Mouse (Mus musculus) heart, embryonic 14.5 days (tissue): ENCODE data around the gene Ddn. TPM values are rescaled to one million over a fixed set of nuclear protein-coding genes. Genes with fewer than 3 reads are reported as not detected.

Experiments
- ATAC-seq: fragments of 200-750 bp; cut with Nextera tagmentation; 2 replicates; pipeline ENCODE4 v1.8.0; 2017; ENCODE audit warnings: low read depth, moderate TSS enrichment; ENCODE audit not compliant: insufficient number of reproducible peaks, insufficient read depth, low FRiP score
- H3K27ac ChIP-seq, 2 experiments: fragments of 200-500 bp in 1 of 2; fragments of 300-500 bp in 1 of 2; sonication (generic) in 1 of 2; replicated peaks in 1 of 2; 2 replicates each; pipeline ENCODE4 v1.5.1; 2012 to 2014; ENCODE audit warnings: low read depth in 2 of 2, low read length in 2 of 2, control low read depth in 1 of 2, mild to moderate bottlenecking in 1 of 2, mixed read lengths in 1 of 2; ENCODE audit not compliant: control insufficient read depth in 1 of 2, insufficient read depth in 1 of 2
- H3K27me3 ChIP-seq: fragments of 300-500 bp; sonication (generic); 2 replicates; pipeline ENCODE4 v1.6.1; 2014; ENCODE audit warnings: mild to moderate bottlenecking, low read length, control low read depth; ENCODE audit not compliant: control insufficient read depth, insufficient read depth
- H3K36me3 ChIP-seq: fragments of 300-500 bp; sonication (generic); 2 replicates; pipeline ENCODE4 v1.6.1; 2014; ENCODE audit warnings: mild to moderate bottlenecking, control low read depth, low read length, mixed read lengths; ENCODE audit not compliant: control insufficient read depth, insufficient read depth
- H3K4me1 ChIP-seq, 2 experiments: fragments of 200-500 bp in 1 of 2; fragments of 300-500 bp in 1 of 2; sonication (generic) in 1 of 2; 2 replicates each; pipeline ENCODE4 v1.6.1; 2012 to 2014; ENCODE audit warnings: low read length in 2 of 2, control low read depth in 1 of 2, mixed read lengths in 1 of 2; ENCODE audit not compliant: control insufficient read depth in 2 of 2, insufficient read depth in 2 of 2
- H3K4me2 ChIP-seq: fragments of 300-500 bp; sonication (generic); 2 replicates; pipeline ENCODE4 v1.6.1; 2014; ENCODE audit warnings: mild to moderate bottlenecking, low read length
- H3K4me3 ChIP-seq, 2 experiments: fragments of 200-500 bp in 1 of 2; fragments of 300-500 bp in 1 of 2; sonication (generic) in 1 of 2; 2 replicates each; pipeline ENCODE4 v1.5.1; 2012 to 2014; ENCODE audit warnings: low read length in 2 of 2, mild to moderate bottlenecking in 2 of 2, control low read depth in 1 of 2, low read depth in 1 of 2, moderate library complexity in 1 of 2; ENCODE audit not compliant: control insufficient read depth in 1 of 2, insufficient read depth in 1 of 2
- H3K9ac ChIP-seq: fragments of 300-500 bp; sonication (generic); 2 replicates; pipeline ENCODE4 v1.6.1; 2014; ENCODE audit warnings: mild to moderate bottlenecking, low read length
- H3K9me3 ChIP-seq: fragments of 300-500 bp; sonication (generic); 2 replicates; pipeline ENCODE4 v1.6.1; 2016; ENCODE audit warnings: low read length, control low read depth; ENCODE audit not compliant: control insufficient read depth
- WGBS: fragments of 180-500 bp; shearing (Covaris S2); extraction: QIAGEN DNeasy Blood & Tissue Kit; methylation state at CpG from one replicate; pipeline ENCODE4 v1.1.7; 2014; 5-methylcytosine and 5-hydroxymethylcytosine counted together
- polyA plus RNA-seq: library from polyadenylated mRNA; unstranded; fragments of >200 nt; fragmentation: Nextera tagmentation; extraction: Ambion mirVana; gene quantifications from 2 replicates; pipeline ENCODE4 v1.2.1, GENCODE M21; 2014

The Ddn gene
- polyA plus RNA-seq, 1 experiment from 2014 or later = 0.22 TPM

DNA sequence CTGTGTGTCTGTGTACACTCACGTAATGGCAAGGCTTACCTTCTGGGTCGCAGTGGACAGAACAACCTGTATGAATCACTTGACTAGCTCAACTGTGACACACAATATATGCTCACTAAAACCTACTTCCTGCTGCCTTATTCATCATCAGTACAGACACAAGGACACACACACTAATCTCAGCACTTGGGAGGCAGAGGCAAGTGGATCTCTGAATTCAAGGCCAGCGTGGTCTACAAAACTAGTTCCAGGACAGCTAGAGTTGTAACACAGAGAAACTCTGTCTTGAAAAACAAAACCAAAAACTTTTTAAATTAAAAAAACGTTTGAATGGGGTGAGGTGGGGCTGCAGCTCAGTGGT lies 28.4 kb upstream of the Ddn start:
- peaks cover 100% of the 10 kb centered on the region for H3K36me3 ChIP-seq

DNA sequence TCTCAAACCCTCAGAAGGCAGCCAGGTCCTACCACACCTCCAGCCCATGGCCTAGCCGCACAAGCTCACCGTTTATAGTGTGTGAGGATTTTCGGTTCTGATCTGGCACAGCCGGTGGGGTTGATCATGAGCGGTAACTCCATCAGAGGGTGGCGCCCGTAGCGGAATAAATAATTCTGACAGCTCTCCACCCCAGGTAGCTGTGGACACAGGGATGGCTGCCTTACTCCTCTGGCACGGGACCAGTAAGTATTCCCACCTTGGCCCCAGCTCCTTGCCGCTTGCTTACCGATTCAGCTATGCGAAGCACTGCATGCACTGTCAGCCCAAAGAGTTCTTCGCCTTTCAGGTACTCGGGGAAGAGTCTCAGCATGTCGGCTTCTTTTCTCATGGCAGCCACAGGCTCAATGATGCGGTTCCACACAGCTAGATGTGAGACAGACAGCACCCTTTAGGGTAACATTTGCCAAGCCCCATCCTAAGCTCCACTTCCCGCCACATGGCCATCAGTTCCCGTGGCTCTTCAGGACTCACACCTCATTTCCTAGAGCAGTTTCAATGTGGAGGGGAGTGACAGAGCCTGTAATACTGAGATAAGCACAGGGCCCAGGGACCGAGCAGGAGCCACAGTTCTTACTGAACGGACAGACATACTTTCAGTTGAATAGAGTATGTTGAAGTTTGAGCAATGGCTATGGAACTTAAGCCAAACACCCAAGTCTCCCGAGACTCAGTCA lies 27.9 kb upstream of the Ddn start:
- H3K36me3 ChIP-seq = peaks cover 95% of the 10 kb centered on the region
- 89% methylated on average over 21 of the region's 21 CpGs for WGBS
- H3K27me3 ChIP-seq = no peaks in the 10 kb centered on the region
- no peak overlapping the region for H3K4me3 ChIP-seq
- no peak overlapping the region for H3K27ac ChIP-seq
- no peak overlapping the region for H3K4me2 ChIP-seq
- no peak overlapping the region for H3K9ac ChIP-seq
- H3K4me1 ChIP-seq = peaks cover 4 to 10% of the 10 kb centered on the region in 2 experiments; a peak in 3 of 4 replicates
- no peaks in the 10 kb centered on the region for H3K9me3 ChIP-seq
- no peak for ATAC-seq

More for the DNA sequence above, 28.4 kb upstream of the Ddn start:
- no peak for ATAC-seq
- H3K27ac ChIP-seq = no peak overlapping the region
- 76% methylated on average over 4 of the region's 4 CpGs for WGBS
- no peak overlapping the region for H3K4me3 ChIP-seq
- no peak overlapping the region for H3K9ac ChIP-seq
- H3K9me3 ChIP-seq = no peaks in the 10 kb centered on the region
- no peaks in the 10 kb centered on the region for H3K27me3 ChIP-seq
- no peak overlapping the region for H3K4me2 ChIP-seq
- H3K4me1 ChIP-seq = peaks cover 4 to 8% of the 10 kb centered on the region in 2 experiments; a peak in 3 of 4 replicates

DNA sequence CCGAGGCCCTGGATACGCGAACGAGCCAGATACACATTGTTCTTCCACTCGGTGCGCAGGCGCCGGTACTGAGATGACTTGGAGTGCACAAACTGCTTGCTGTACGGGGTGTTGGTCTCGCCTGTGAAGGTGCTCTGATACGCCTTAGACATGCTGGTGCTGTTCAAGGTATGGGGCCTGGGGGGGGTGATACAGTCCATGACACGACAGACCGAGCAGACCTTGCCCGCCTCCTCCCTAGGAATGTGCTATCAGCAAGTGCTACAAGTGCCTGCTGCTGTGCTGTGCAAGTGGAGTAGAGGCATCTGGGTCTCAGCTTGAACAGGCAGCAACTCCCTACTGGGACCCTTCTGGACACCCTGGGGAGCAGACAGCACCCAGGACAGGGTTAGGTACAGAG lies 26.0 kb upstream of the Ddn start:
- H3K4me1 ChIP-seq = peaks cover 6 to 10% of the 10 kb centered on the region in 2 experiments; a peak in 3 of 4 replicates
- H3K9me3 ChIP-seq = no peaks in the 10 kb centered on the region
- H3K9ac ChIP-seq = peak overlapping the region; percentile 32; the same call in 1 of the 2 replicates
- no peaks in the 10 kb centered on the region for H3K27me3 ChIP-seq
- H3K36me3 ChIP-seq = peaks cover 76% of the 10 kb centered on the region
- no peak for ATAC-seq
- no peak overlapping the region for H3K4me2 ChIP-seq
- H3K27ac ChIP-seq = peak overlapping the region; percentile 9 to 33; a peak in 1 of 4 replicates
- 66% methylated on average over 14 of the region's 14 CpGs for WGBS
- no peak overlapping the region for H3K4me3 ChIP-seq

DNA sequence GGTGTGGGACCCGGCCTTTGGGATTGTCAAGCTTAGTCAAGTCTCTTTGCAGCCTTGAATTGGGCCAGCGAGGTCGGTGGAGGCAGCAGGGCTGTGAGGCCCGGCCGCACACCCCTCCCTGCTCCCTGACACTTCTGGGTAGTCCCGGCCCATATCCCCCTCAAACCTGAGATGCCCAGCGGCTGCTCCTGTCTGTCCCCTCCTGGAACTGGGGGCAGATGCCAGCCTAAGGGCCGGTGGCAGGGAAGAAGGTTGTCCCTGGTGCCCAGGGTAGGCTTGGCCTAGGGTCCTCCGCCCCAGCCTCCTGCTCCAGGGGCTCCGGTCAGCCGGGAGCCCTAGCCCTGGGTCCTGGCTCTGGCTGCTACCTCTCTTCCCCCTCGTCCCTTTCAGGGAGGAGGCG lies 24.8 kb upstream of the Ddn start:
- H3K4me2 ChIP-seq = no peak overlapping the region
- no peaks in the 10 kb centered on the region for H3K9me3 ChIP-seq
- no peak overlapping the region for H3K27ac ChIP-seq
- H3K9ac ChIP-seq = no peak overlapping the region
- no peak for ATAC-seq
- H3K4me3 ChIP-seq = no peak overlapping the region
- H3K4me1 ChIP-seq = peaks cover 10 to 16% of the 10 kb centered on the region in 2 experiments
- H3K36me3 ChIP-seq = peaks cover 64% of the 10 kb centered on the region
- H3K27me3 ChIP-seq = no peaks in the 10 kb centered on the region
- WGBS = 86% methylated on average over 13 of the region's 13 CpGs

DNA sequence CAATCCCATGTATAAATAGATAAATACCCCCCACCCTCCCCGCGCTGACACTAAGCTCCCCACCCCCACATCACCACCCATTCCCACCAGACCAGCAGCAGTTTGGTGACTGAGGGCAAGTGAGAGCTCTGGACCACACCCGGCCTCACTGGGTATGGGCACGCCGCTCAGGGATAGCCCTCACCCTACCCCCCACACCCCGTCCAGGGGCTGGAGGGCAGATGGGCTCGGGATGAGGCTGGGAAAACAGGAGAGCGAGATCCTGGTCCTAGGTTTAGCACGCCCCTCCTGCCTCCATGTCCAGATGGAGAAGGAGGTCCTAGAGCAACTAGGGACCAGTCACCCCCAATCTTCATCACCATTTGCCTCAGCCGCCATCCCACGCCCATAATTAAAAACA lies 24.0 kb upstream of the Ddn start:
- ATAC-seq = no peak
- Histone ChIP-seq H3K4me1 (peaks cover 10 to 16% of the 10 kb centered on the region in 2 experiments), H3K36me3 (peaks cover 56% of the 10 kb centered on the region), H3K4me3 (no peak overlapping the region), H3K9me3 (no peaks in the 10 kb centered on the region), H3K9ac (no peak overlapping the region), H3K27ac (no peak overlapping the region), H3K4me2 (no peak overlapping the region), H3K27me3 (no peaks in the 10 kb centered on the region)
- 85% methylated on average over 11 of the region's 11 CpGs for WGBS

DNA sequence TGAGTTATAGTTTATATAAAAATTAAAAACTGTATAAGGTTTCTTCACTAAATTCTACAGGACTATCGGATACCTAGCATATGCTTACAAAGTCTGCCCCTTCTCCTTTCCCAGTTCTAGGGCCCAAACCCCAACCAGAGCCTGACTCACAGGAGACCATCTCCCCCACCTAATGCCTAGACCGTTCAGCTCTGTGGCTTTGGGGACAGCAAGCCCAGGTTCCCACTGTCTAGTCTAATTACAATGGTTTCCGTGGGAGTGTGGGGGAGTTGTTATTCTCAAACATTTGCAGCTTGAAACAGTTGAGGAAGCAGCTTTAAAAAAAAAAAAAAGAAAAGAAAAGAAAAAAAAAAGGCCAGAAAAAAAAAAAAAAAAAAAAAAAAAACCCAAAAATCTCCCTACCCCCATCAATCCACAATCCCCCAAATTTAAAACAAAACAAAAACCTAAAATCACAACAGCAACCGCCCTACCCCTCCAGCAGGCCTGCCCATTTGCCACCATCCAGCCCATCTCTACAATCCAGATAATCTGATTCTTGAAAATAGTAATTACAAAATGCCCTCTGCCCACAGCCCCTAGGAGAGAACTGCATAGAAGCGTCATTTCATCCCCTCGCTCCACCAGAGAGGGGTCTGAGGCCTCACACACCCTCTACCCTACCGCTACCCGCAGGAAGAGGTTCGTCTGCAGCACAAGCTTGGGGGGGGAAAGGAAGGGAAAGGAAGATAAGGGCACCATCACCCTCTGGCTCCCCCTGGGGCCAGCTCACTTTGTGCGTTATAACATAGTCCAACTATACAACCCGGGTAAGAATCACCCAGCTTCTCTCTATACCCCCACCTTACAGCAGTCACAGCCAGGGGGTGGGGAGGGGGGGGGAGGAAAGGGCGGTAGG lies 23.1 kb upstream of the Ddn start:
- peaks cover 14 to 23% of the 10 kb centered on the region in 2 experiments for H3K4me1 ChIP-seq
- no peaks in the 10 kb centered on the region for H3K9me3 ChIP-seq
- peak overlapping the region; percentile 60 to 99 for H3K27ac ChIP-seq
- 40% methylated on average over 12 of the region's 12 CpGs for WGBS
- peak overlapping the region; percentile 97; the same call in 1 of the 2 replicates for H3K9ac ChIP-seq
- peak overlapping the region; percentile 69 for H3K4me2 ChIP-seq
- H3K36me3 ChIP-seq = peaks cover 55% of the 10 kb centered on the region
- no peak overlapping the region for H3K4me3 ChIP-seq
- no peaks in the 10 kb centered on the region for H3K27me3 ChIP-seq
- no peak for ATAC-seq

DNA sequence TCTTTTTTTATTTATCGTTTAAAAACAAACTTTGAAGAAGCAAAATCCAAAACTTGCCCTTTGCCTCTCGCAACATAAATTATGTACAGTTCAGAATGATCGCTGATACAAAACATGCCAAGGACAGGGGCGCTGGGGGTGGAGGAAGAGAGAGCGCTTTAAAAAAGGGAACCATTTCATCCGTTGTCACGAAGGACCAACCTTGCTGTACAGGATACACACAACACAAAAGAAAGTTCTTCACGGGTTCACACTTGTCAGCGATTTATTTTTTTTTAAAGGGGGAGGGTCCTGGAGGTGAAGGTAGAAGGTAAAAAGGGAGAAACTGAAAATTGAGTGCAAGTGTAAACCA lies 22.4 kb upstream of the Ddn start:
- ATAC-seq = no peak
- Histone ChIP-seq H3K36me3 (peaks cover 48% of the 10 kb centered on the region), H3K27me3 (no peaks in the 10 kb centered on the region), H3K4me2 (peak overlapping the region; percentile 69), H3K9ac (peak overlapping the region; percentile 97), H3K27ac (peak overlapping the region; percentile 93 to 99), H3K9me3 (no peaks in the 10 kb centered on the region), H3K4me3 (peak overlapping the region; percentile 32 to 83), H3K4me1 (peaks cover 14 to 30% of the 10 kb centered on the region in 2 experiments)
- 14% methylated on average over 9 of the region's 9 CpGs for whole genome bisulfite sequencing
